Mouse (Mus musculus): ENCODE results near the gene Itpkb.
"Not testable (repeated sequence)": the region's sequence is repeated elsewhere in the genome, so short reads cannot be mapped to it uniquely, and the experiment has no call there.

Itpkb gene

DNA sequence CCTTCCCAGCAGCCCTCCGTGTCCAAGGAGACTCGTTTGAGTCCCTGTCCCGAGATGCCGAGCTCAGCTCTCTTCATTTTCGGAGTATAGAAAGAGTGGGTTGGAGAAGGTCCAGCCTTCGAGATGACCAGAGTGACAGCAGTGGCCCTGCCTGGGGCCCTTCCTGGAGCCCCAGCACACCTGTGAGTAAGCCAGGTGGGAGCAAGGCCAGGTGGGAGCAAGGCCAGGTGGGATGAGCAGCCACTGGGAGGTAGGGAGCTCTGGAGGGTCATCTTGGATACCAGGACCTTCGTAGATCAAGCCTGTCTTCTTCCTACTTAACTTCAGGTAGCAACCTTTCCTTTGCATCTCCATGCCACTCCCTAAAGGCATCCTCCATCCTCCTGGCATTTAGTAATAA is 37.8 kb downstream of the Itpkb start:
- DNase-seq (ENCODE audit: low spot score) = no peak

DNA sequence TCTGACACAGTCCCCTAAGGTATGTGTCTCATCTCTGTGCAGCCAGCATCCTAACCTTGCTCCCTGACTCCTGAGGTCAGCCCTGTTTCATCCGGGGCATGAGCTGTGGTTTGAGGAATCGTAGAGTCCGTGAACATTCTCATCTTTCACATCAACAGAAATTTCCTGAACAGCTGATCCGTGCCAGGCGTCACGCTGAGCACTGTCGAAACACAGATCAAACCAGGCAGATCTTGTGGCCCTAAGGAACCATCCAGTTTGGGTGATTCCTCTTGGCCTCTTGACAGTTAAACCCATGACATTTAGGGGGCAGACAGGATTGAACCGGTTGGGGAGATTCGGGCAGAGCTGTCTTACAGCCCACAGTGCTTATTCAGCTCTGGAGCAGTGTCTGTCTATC is 38.4 kb downstream of the Itpkb start:
- DNase-seq (ENCODE audit: low spot score) = no peak

DNA sequence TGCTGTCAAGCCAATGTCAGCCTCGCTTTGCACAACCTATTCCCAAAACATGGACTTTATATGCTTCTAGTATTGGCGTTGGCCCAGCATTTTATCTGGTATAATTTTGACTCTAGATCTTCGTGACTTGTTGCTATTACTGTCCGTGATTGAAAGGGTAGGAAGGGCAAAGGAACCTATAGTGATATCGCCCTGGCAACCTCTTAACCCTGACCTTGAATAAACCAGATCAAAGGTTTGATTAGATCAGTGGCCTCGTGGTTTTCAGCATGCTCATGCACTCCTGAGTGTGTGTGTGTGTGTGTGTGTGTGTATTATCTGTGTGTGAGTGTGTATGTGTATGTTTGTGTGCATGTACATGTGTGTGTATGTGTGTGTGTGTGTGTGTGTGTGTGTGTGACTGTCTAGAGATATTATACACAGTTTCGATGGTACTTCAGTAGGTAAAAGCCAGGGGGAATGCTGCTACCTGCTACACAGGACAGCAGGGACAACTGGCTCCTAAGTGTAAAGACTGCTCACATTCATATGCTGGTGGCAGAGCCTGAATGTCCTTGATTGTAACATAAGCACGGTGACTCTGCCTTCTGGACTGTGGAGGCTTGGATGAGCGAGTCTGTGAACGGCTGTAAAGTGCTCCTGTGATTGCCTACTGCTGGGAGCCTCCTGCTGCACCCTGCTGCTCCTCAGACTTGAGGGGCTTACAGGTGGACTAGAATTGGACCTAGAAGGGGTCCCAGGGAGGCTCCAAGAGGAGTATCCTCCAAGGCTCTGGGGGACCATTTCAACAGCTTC is 40.8 kb downstream of the Itpkb start:
- DNase-seq (ENCODE audit: low spot score) = no peak

DNA sequence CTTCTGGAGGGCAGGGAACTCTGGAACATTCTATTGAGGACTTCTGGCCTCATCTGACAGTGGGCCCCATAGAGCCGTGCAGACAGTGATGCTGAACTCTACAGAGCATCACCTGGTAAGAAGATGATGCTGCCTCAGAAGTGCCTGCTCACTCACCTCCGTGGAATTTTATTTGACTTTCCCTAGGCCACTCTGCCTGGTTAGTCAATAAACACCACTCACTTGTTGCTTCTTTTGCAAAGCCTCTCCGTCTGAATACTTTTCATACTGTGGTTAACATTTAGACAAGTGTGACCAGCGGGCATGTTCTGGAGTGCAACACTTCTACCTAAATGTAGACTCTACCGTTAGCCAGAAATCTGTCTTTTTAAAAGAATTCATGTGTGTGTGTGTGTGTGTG is 42.0 kb downstream of the Itpkb start:
- not testable (repeated sequence) for DNase-seq (ENCODE audit: low spot score)

DNA sequence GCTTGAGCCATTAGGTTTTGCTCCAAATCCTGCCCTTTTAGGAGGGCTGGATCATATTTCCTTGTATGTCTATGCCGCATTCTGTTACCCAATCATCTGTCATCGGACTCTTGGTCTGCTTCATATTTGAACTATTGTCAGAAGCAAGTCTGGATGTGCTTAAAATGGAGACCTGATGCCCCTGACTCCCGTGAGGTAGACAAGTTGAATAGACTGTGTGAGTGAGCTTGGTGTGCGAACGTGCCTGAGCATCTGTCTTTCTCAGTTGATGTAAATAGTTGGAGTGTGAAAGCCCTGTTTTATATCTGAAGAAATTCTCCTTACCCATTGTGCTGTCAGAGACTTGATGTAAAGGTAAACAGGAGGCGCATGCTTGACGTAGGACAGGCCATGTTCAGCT is 46.3 kb downstream of the Itpkb start:
- no peak for DNase-seq (ENCODE audit: low spot score)

DNA sequence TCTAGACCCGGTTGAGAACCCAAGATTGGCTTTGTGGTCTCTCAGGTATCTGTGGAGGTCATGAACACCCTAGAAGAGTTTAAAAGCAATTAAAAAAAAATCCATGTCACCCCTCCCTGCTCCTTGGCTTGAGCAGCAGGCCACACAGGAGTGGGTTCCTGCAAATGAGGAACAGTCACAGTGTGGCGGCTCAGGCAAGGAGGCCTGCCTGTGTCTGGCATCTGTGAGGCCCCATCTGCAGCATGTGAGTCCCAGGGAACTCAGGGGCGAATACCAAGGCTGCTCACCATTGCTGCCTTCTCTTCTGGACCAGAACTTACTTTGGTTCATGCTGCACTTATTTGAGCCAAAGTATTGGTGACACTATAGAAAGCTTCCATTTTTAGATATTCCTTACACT is 49.3 kb downstream of the Itpkb start:
- DNase-seq (ENCODE audit: low spot score) = no peak

DNA sequence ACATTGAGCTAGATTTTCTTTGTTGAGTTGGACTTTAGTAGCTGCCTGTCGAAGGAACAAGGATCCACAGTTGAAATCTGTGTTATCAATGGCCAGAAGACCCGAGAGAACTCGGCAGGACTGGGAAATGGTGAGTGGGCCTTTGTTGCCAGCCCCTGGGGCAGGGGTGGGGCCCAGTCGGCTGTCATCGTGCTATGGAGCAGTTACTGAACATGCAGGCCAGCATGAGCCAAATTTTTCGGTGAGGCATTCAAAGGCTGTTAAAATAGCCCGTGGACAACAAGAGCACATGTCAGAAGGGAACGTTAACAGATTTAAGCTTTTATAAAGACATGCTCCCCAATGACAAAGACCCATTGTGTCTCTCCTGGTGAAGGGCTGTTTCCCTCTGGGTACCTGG is 52.1 kb downstream of the Itpkb start:
- no peak for DNase-seq (ENCODE audit: low spot score)

DNA sequence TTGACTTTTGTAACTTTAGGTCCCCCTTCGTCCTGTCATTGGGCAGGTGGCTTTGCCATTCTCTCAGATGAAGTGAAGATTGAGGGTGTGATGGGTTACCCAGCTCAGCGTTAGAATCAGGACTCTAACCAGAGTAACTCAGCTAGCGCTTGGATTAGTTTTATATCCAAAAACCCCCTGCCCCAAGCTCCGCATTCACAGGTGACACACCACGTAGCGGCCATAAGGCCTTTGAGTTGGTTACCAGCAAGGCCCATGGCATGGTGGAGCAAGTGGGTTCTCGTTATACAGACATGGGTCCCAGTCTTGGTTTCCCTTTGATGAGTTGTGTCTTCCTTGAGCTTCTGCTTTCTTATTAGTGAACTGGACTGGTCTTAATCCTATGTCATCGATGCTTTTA is 53.6 kb downstream of the Itpkb start:
- no peak for DNase-seq (ENCODE audit: low spot score)

DNA sequence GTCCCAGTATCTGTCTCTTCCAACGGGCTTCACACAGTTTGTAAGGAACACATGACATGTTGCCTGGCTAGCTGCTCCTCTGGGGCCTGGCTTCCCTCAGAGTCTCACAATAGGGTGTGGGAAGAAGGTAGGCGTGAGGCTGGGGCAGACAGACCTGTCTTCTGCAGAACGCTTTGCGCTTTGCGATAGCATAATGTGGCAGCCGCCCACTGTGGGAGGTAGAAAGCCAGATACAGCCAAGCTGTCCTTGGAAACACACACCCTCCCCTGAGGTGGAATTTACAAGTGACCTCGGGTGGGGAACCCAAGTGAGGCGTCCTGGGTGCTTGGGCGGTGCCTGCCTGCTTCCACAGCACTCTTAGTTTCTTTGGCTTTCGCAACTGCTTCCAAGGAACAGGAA is 54.2 kb downstream of the Itpkb start:
- DNase-seq (ENCODE audit: low spot score) = no peak

DNA sequence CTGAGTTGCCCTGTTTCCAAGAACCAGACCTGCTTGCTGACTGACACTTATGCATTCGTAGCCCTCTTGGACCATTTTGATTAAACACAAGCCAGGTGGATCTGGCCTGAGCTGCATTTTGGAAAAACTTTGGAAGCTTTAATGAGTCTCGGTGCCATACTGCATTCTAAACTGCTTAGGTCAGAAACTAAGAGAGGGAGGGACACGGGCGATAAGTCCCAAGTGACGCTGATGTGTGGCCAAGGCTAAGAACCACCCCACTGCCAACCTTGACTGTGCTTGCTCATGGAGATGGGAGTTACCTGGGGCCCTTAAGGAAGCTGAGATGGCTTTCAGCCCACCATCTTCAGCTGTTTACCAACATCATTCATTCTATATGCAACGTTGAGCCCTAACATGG is 55.0 kb downstream of the Itpkb start:
- DNase-seq (ENCODE audit: low spot score) = no peak

DNA sequence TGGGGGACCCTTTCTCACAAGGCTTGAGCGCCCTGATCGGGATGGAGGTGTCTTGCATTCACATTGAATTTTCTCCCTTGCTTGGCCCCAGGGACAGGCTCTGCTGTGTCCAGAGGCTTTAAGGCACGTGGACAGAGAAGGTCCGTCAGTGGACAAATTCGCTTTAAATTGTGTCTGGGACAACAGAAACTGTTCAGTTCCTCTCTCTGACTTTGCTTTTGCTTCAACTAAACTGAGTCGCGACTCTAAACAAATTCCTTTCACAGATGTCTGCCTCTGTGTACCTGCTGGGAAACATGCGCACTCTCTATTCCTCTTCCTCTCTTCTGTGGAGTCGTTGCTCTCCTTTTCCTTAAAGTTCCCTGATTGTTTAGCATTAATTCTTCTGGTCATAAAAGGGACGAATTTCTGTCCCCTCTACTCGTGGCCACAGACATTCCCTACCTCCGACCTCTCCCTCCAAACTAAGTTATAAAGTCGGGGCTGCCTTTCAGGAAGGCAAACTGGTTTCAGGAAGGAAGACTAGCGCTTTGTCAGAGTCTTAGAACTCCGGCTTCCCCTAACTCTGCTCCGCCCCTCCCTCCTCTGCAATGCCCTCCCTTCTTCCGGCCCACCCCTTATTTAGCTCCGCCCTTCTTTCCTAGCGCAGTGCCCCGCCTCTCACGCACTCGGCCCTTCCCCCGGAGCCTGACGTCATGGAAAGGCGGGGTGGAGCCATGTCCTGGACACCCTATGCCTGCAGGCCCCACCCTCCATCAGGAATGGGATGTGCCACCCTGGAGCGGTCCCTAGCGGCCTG is 56.9 kb downstream of the Itpkb start:
- peak; percentile 99 for DNase-seq (ENCODE audit: low spot score)

DNA sequence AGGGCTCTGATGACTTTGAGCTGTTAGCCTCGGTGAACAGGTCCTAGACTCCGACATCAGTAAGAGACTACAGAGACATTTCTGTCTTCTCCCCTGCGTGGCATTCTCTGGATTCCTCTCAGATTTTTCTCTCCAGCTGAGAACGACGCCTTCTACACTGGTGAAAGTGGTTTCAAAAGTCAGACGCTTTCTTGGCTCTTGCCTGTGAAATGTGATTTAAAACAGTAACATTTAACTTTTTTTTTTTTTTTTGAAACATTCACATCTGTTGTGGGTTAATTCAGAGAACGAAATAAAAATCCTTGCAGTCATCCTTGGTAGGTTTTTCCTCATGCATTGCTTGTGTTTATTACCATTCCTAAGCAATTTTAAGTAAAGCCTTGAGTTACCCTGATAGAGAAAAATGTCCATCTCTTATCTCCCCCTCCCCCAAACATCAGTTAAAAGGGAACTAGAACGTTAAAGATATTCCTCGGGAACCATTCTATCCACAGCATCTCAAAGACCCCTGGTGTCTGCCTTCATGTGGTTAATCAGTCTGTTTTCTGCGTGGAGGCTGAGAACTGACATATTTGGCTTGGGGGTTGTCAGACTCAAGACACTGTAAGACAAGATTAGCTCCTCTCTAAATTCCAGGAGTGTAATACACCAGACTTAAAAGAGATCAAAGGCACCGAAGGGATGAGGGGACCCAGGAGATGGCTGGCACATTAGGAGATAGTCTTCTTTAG is 57.6 kb downstream of the Itpkb start:
- DNase-seq (ENCODE audit: low spot score) = no peak

DNA sequence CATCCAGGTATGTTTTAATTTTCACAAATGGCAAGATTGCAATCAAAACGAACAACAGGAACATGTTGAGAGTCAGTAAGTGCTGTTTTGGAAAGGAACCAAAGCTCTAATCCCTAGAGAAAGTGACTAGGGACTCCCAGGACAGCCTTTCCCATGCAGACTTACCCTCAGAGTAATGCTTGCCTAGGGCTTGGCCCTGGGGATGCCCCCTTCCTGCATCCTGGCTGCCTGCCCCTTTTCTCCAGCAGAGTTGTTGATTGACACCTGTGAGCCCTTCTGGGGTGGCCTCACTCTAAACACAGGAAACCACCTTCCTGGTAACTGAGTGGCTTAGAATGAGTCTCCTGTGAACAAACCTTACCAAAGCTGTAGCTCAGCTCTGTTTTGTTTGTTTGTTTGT is 58.2 kb downstream of the Itpkb start:
- DNase-seq (ENCODE audit: low spot score) = no peak

DNA sequence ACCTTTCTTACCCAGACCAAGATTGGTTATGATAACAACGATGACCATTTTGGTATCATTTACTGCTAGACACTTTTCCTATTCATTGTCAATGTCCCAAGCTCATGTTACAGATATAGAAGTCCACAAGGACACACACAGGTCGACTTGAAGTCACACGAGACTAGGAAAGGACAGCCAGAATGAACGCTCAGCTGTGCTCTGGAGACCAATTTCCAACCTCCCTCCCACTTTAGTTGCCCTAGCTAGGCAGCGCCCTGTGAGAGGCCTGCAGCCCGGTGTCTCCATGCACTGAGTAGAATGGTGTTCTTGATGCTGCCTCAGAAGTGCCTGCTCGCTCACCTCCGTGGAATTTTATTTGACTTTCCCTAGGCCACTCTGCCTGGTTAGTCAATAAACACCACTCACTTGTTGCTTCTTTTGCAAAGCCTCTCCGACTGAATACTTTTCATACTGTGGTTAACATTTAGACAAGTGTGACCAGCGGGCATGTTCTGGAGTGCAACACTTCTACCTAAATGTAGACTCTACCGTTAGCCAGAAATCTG is 59.0 kb downstream of the Itpkb start:
- not testable (repeated sequence) for DNase-seq (ENCODE audit: low spot score)

DNA sequence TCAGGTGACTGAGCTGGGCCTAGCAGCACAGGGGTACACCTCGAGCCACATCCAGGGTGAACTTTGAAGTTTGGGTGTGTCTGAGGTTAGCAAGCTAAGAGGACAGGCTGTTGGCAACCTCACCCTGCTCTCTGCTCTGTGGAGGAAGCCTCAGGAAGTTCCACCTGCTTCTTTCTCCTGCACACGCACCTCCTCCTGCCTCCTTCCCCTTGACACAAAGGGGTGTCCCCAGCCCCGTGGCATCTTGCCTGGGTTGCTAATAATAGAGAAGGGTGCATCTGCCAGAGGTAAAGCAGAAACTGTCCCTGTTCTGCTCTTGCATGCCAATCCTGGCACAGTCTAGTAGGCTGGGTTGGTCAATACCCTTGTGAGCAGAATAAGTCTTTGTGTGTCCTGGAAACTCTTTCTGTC is 60.0 kb downstream of the Itpkb start:
- DNase-seq (ENCODE audit: low spot score) = no peak

DNA sequence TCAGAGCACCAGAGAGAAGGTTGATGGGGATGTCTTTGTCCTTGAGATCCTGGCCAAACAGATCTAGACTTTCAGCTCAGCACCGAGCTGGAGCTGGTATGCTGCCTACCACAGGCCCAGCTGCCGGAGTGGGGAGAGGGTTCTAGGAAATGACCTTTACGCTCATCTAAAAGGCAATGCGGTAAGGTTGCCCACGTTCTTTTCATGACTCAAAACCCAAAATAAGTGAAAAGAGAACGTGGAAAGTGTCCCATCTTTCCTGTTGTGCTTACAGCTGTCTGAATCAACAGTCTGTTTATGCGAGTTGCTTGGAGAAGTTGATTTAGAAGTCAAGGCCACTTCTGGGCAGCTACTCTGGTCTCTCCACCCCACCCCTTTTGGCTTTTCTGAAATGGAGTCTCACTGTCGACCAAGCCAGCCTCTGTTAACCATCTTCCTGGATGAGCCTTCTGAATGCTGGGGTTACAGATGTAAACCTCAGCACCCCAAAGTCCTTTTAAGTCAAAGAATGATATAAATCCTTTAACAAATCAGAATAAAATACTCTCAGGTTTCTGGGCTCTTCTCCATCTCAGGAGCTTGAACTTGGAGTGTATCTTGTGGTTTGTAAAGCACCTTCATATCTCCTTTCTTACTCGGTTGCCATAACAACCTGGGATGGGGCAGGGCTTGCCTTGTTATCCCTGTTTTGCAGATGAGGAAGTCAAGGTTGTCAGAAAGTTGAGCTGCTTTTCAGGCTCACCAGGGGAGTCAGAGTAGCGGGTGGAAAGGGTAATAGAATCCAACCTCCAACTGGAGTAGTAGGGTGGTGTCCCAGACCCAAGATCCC is 60.7 kb downstream of the Itpkb start:
- DNase-seq (ENCODE audit: low spot score) = no peak

DNA sequence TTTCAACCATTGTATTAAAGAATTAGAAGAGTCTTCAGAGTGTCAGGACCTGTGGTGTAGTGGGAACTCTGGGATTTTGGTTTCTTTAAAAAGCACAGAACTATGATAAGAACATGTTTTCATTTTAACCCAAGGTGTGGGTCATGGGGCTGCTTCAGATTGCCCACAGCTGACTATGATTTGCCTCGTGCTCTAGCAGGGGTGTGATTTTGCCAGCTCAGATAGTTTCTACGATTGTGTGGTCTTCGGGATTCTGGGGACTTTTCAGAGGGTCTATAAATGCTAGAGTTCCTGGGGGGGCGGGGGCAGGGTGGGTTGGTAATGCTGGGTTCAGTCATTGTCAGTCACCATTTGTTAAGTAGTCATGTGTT is 61.3 kb downstream of the Itpkb start:
- no peak for DNase-seq (ENCODE audit: low spot score)

DNA sequence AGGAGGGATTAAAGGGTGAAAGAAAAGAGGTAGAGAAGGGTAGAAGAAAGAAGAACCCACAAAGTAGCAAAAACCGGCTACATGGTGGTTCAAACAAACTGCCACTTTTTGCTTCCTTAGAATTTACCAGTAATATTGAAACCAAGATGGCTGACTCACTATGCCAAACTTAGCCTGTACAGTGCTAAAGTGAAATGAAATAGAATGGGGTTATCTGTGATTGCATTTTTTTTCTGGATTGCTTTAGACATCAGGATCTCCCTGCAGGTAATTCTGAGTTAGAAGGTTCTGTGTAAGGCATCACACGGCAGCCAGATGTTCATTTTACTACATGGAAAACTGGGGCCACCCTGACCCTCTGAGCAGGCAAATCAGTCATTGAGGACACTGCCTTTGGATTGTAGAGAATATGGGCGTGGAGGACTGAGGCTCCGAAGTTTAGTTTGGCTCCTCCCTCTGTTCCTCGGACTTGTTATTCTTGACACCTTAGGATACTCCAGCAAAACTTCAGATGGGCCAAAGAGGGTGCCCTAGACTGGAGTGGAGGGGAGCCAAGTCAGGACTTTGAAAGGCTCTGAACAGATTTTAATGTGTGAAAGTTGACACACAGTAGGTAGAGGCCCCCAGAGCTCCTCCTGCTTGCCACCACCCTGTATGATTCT is 62.0 kb downstream of the Itpkb start:
- DNase-seq (ENCODE audit: low spot score) = no peak

DNA sequence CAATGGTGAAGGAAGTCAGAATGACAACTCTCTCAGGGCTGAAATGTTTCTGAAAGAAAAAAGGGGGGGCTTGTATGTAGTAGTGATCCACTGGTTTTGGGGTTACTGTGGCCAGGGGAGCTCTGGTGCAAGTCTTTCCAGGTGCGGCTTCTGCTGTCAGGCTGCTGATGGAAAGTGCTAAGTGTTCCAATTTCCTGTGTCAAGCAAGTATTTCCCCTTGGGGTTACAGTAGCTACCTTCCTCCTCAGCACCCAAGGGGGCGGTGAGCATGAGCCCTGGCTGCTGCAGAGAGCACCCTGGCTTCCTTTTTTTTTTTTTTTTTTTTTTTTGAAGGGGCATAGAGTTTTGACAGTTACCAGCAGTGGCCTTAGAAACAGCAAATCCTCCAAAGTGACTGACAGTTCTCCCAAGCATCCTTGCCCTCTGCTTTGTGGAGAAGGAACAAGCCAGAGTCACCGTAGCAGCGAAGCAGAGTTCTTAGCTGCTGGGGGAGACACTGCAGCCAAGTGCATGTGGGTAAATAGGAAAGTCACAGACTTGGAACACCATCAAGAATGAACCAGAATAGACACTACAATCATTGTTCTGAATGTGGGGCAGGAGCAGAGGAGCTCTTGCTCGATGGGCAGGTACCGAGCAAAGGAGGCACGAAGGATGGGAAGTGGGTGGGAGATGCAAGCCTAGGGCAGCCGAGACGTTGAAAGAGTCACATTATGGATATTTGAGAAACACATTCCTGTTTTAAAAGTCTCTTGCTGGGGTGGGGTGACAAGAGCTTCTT is 62.9 kb downstream of the Itpkb start:
- no peak for DNase-seq (ENCODE audit: low spot score)

DNA sequence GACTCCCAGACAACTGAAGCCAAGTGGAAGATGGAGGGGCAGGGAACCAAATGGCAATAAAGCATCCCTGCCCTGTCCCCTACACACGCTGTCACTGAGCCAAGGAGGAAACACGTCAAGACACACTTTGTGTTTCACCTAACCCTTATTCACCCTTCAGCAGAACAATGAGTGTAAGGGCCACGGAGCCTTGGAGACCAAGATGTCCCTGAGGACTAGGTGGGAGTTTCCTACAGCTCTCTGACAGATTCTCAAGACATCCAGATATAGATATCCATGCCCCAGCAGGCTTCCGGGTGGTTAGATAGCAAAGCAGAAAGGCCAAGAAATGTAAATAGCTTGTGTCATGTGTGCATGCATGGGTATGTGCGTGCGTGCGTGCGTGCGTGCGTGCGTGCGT is 63.6 kb downstream of the Itpkb start:
- no peak for DNase-seq (ENCODE audit: low spot score)

Data from ovary, postnatal 14 days (tissue).